Mouse (Mus musculus) gastrocnemius, postnatal 10 days (tissue): Measurements from ENCODE around the gene Fam81b. TPM values are rescaled to one million over a fixed set of nuclear protein-coding genes. Genes with fewer than 3 reads are reported as not detected.
"Not testable (repeated sequence)": the region's sequence is repeated elsewhere in the genome, so short reads cannot be mapped to it uniquely, and the experiment has no call there.

Experiments
- DNase-seq: peaks from one replicate; pipeline ENCODE4 v3.0.0; 2021; ENCODE audit warnings: mixed read lengths
- long read RNA-seq, 2 experiments: library from polyadenylated mRNA; stranded (forward); transcript quantifications; one replicate each; pipeline ENCODE4 v2.0.0; 2021
- total RNA-seq, 2 experiments: library from RNA; stranded (reverse); gene quantifications; 2 replicates each; pipeline ENCODE4 v1.2.3; 2021

Gene Fam81b
- total RNA-seq, result not detected
- long read RNA-seq, experiment 1, result 0 reads
- long read RNA-seq, experiment 2, result 0 reads

GRCm38 (mm10) chr13:76304637-76305122 lies at the start of gene Fam81b:
TSS of gene Fam81b (minus strand) at chr13:76305072.
- no peak for DNase-seq

- DNase-seq, result not testable (repeated sequence)
Measured at GRCm38 (mm10) chr13:76345941-76346340, 41.1 kb upstream of the Fam81b start.

- no peak for DNase-seq
Measured at GRCm38 (mm10) chr13:76318635-76319034, 13.8 kb upstream of the Fam81b start.

- no peak for DNase-seq
Measured at GRCm38 (mm10) chr13:76311580-76311979, 6.7 kb upstream of the Fam81b start.

GRCm38 (mm10) chr13:76308811-76309210 lies 3.9 kb upstream of the Fam81b start:
- DNase-seq, result no peak

GRCm38 (mm10) chr13:76305655-76306365 lies 938 bp upstream of the Fam81b start:
- DNase-seq, result no peak

- DNase-seq, result no peak
Measured at GRCm38 (mm10) chr13:76305241-76305640, 369 bp upstream of the Fam81b start.

- no peak for DNase-seq
Measured at GRCm38 (mm10) chr13:76304201-76304600, 671 bp downstream of the Fam81b start.

GRCm38 (mm10) chr13:76303160-76303559 lies 1.7 kb downstream of the Fam81b start:
- DNase-seq, result no peak

- DNase-seq, result no peak
Measured at GRCm38 (mm10) chr13:76302056-76302455, 2.8 kb downstream of the Fam81b start.

- DNase-seq, result no peak
Measured at GRCm38 (mm10) chr13:76292050-76292449, 12.8 kb downstream of the Fam81b start.

GRCm38 (mm10) chr13:76284597-76284996 lies 20.3 kb downstream of the Fam81b start:
- no peak for DNase-seq

- DNase-seq, result no peak
Measured at GRCm38 (mm10) chr13:76264361-76265026, 40.4 kb downstream of the Fam81b start.

- DNase-seq, result no peak
Measured at GRCm38 (mm10) chr13:76258766-76259165, 46.1 kb downstream of the Fam81b start.

- DNase-seq, result no peak
Measured at GRCm38 (mm10) chr13:76256350-76256749, 48.5 kb downstream of the Fam81b start.

- no peak for DNase-seq
Measured at GRCm38 (mm10) chr13:76250092-76250491, 54.8 kb downstream of the Fam81b start.

GRCm38 (mm10) chr13:76249066-76249465 lies 55.8 kb downstream of the Fam81b start:
- DNase-seq, result no peak

GRCm38 (mm10) chr13:76215397-76215796 lies 89.5 kb downstream of the Fam81b start:
- DNase-seq, result no peak

GRCm38 (mm10) chr13:76214928-76215327 lies 89.9 kb downstream of the Fam81b start:
- no peak for DNase-seq

- DNase-seq, result no peak
Measured at GRCm38 (mm10) chr13:76199943-76200342, 104.9 kb downstream of the Fam81b start.

GRCm38 (mm10) chr13:76197297-76197848 lies 107.5 kb downstream of the Fam81b start:
- no peak for DNase-seq

- DNase-seq, result no peak
Measured at GRCm38 (mm10) chr13:76195431-76196138, 109.3 kb downstream of the Fam81b start.

GRCm38 (mm10) chr13:76194937-76195336 lies 109.9 kb downstream of the Fam81b start:
- no peak for DNase-seq
